Mouse (Mus musculus): Measurements from ENCODE around the gene Snrnp70. TPM values are rescaled to one million over a fixed set of nuclear protein-coding genes. Genes with fewer than 3 reads are reported as not detected.

Gene Snrnp70
- polyA plus RNA-seq (2012; ENCODE audit: insufficient read depth, low replicate concordance): 154 and 515 TPM in 2 replicates

- Histone ChIP-seq H3K36me3 (replicated peaks; ENCODE audit: low read length) (peaks cover 37% of the 10 kb centered on the region), H3K4me1 (peaks cover 37% of the 10 kb centered on the region), H3K9me3 (no peaks in the 10 kb centered on the region), H3K27me3 (replicated peaks) (no peaks in the 10 kb centered on the region), H3K4me3 (replicated peaks) (peak within 1 kb of the TSS; percentile 94)
- TF ChIP-seq FLI1 (IDR thresholded peaks at IDR 0.05; ENCODE audit: low read length) (0 out of 2 replicates have a peak, but pooled peaks have one; percentile 10), GATA1 (IDR thresholded peaks at IDR 0.05; ENCODE audit: borderline replicate concordance, low read length) (no peak)
Observed at GRCm38 (mm10) chr7:45395578-45396336, at the start of gene Snrnp70. Snrnp70 (minus strand) TSS chr7:45395742.

GRCm38 (mm10) chr7:45443526-45444420, 48.2 kb upstream of the Snrnp70 start:
- TF ChIP-seq GATA1 (IDR thresholded peaks at IDR 0.05; ENCODE audit: borderline replicate concordance, low read length) (no peak), FLI1 (IDR thresholded peaks at IDR 0.05; ENCODE audit: low read length) (no peak)
- peaks cover 81% of the 10 kb centered on the region for H3K36me3 ChIP-seq (replicated peaks; ENCODE audit: low read length)
- no peak overlapping the region for H3K4me3 ChIP-seq (replicated peaks)
- no peaks in the 10 kb centered on the region for H3K27me3 ChIP-seq (replicated peaks)
- H3K9me3 ChIP-seq: no peaks in the 10 kb centered on the region
- peaks cover 4% of the 10 kb centered on the region for H3K4me1 ChIP-seq

GRCm38 (mm10) chr7:45437521-45438276, 42.2 kb upstream of the Snrnp70 start, which contains the start of gene Ruvbl2:
Ruvbl2 (minus strand) TSS chr7:45438096.
- H3K4me3 ChIP-seq (replicated peaks): no peak within 1 kb of the TSS
- H3K4me1 ChIP-seq: peaks cover 45% of the 10 kb centered on the region
- no peaks in the 10 kb centered on the region for H3K27me3 ChIP-seq (replicated peaks)
- TF ChIP-seq GATA1 (IDR thresholded peaks at IDR 0.05; ENCODE audit: borderline replicate concordance, low read length) (no peak), FLI1 (IDR thresholded peaks at IDR 0.05; ENCODE audit: low read length) (no peak)
- H3K9me3 ChIP-seq: no peaks in the 10 kb centered on the region
- H3K36me3 ChIP-seq (replicated peaks; ENCODE audit: low read length): peaks cover 59% of the 10 kb centered on the region

GRCm38 (mm10) chr7:45437046-45437445, 41.5 kb upstream of the Snrnp70 start:
- no peak for TF ChIP-seq GATA1 (IDR thresholded peaks at IDR 0.05; ENCODE audit: borderline replicate concordance, low read length)
- TF ChIP-seq FLI1 (IDR thresholded peaks at IDR 0.05; ENCODE audit: low read length): no peak
- Histone ChIP-seq H3K4me3 (replicated peaks) (no peak overlapping the region), H3K9me3 (no peaks in the 10 kb centered on the region), H3K4me1 (peaks cover 52% of the 10 kb centered on the region), H3K36me3 (replicated peaks; ENCODE audit: low read length) (peaks cover 61% of the 10 kb centered on the region), H3K27me3 (replicated peaks) (no peaks in the 10 kb centered on the region)

- Histone ChIP-seq H3K36me3 (replicated peaks; ENCODE audit: low read length) (peaks cover 61% of the 10 kb centered on the region), H3K4me1 (peaks cover 58% of the 10 kb centered on the region), H3K9me3 (no peaks in the 10 kb centered on the region), H3K27me3 (replicated peaks) (no peaks in the 10 kb centered on the region), H3K4me3 (replicated peaks) (peak overlapping the region; percentile 99)
- no peak for TF ChIP-seq GATA1 (IDR thresholded peaks at IDR 0.05; ENCODE audit: borderline replicate concordance, low read length)
- TF ChIP-seq FLI1 (IDR thresholded peaks at IDR 0.05; ENCODE audit: low read length): no peak
Observed at GRCm38 (mm10) chr7:45436444-45436843, 40.9 kb upstream of the Snrnp70 start.

- H3K9me3 ChIP-seq: no peaks in the 10 kb centered on the region
- H3K36me3 ChIP-seq (replicated peaks; ENCODE audit: low read length): peaks cover 64% of the 10 kb centered on the region
- H3K4me3 ChIP-seq (replicated peaks): peak overlapping the region; percentile 99
- peaks cover 71% of the 10 kb centered on the region for H3K4me1 ChIP-seq
- H3K27me3 ChIP-seq (replicated peaks): no peaks in the 10 kb centered on the region
- TF ChIP-seq FLI1 (IDR thresholded peaks at IDR 0.05; ENCODE audit: low read length) (no peak), GATA1 (IDR thresholded peaks at IDR 0.05; ENCODE audit: borderline replicate concordance, low read length) (no peak)
Observed at GRCm38 (mm10) chr7:45435038-45435437, 39.5 kb upstream of the Snrnp70 start.

GRCm38 (mm10) chr7:45434203-45435015, 38.9 kb upstream of the Snrnp70 start, which contains the start of gene Gys1:
Gys1 (plus strand) TSS chr7:45434844.
- TF ChIP-seq GATA1 (IDR thresholded peaks at IDR 0.05; ENCODE audit: borderline replicate concordance, low read length) (no peak), FLI1 (IDR thresholded peaks at IDR 0.05; ENCODE audit: low read length) (no peak)
- Histone ChIP-seq H3K27me3 (replicated peaks) (no peaks in the 10 kb centered on the region), H3K9me3 (no peaks in the 10 kb centered on the region), H3K36me3 (replicated peaks; ENCODE audit: low read length) (peaks cover 64% of the 10 kb centered on the region), H3K4me1 (peaks cover 75% of the 10 kb centered on the region), H3K4me3 (replicated peaks) (peak within 1 kb of the TSS; percentile 99)

GRCm38 (mm10) chr7:45433835-45434202, 38.3 kb upstream of the Snrnp70 start:
- peaks cover 78% of the 10 kb centered on the region for H3K4me1 ChIP-seq
- H3K36me3 ChIP-seq (replicated peaks; ENCODE audit: low read length): peaks cover 67% of the 10 kb centered on the region
- H3K27me3 ChIP-seq (replicated peaks): no peaks in the 10 kb centered on the region
- TF ChIP-seq FLI1 (IDR thresholded peaks at IDR 0.05; ENCODE audit: low read length) (0 out of 2 replicates have a peak, but pooled peaks have one; percentile 20), GATA1 (IDR thresholded peaks at IDR 0.05; ENCODE audit: borderline replicate concordance, low read length) (no peak)
- peak overlapping the region; percentile 99 for H3K4me3 ChIP-seq (replicated peaks)
- no peaks in the 10 kb centered on the region for H3K9me3 ChIP-seq
